Mouse (Mus musculus) telencephalon, adult 2 months (tissue): ENCODE data around the gene Tm4sf20.

ENCODE experiments used
- DNase-seq: peaks from one replicate; pipeline ENCODE4 v3.0.0-alpha.2; 2011; ENCODE audit warnings: low read depth, low spot score

Tm4sf20 gene

GRCm38 (mm10) chr1:82768269-82768668, at the start of gene Tm4sf20:
Tm4sf20 (minus strand) TSS chr1:82768461.
- no peak for DNase-seq

DNA sequence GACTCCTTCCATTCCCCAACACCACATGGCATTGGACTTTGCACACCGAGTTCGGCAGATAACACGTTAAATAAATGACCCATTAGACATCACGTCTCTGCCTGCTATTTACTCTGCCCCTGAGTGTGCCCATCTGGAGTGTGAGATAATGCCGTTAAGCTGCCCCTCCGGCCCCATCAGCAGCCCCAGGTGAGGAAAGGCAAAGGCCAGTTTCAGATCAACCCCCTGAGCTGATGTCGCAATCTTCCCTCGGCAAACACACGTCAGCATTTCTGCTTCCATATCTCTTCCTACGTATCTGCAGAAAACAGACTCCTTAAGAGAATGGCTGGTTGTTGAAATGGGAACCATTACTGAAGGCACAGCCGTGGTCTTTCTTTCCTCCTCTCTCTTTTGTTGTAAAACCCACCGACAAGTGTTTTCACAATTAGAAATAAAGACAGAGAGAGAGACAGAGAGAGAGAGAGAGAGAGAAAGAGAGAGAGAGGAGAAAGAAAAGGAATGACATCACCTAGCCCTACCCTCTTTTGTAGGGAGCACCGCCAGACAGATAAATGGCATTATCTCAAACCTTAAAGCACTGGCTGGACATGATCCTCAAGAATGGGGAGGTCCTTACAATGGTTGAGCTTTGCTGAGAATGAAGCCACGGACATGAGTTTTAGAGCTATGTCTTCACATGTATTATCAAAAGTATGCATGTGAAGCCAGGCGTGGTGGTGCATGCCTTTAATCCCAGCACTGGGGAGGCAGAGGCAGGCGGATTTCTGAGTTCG, 47.9 kb upstream of the Tm4sf20 start:
- no peak for DNase-seq

GRCm38 (mm10) chr1:82811766-82812165, 43.5 kb upstream of the Tm4sf20 start:
- no peak for DNase-seq

DNA sequence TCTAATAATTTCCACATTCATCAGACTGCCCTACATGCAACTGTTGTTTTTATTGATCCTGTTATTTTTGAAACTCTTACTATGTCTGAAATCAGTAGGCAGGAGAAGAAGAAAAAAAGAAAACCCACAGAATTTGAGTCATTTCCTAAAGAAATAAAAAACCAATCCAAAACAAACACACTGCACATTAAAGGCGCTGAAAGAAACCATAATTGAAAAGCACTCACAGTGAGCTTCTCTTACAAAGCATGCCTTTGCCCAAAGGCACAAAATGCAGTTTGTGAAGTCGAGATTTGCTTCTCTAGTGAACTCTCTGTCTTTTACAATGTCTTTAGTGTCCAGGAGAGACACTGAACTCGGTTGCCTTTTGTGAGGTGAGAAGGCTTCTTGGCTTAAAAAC, 40.3 kb upstream of the Tm4sf20 start:
- DNase-seq: no peak

DNA sequence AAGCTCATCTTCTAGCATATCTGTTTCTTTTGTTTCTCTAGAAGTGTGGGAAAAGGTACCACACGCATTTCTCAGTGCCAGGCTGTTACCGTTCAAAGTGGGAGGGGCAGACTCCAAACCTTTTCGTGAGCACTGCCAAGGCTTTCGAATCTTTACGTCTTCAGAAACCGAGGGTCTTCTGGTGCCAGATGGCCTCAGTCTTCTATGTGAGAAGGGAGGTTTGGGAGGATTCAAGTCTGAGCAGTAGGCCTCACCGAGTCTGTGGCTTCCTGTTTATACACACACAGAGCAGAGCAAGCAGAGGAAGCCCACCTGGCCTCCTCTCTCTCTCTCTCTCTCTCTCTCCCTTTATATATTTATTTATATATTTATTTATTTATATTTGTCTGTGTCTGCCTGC, 38.9 kb upstream of the Tm4sf20 start:
- no peak for DNase-seq

GRCm38 (mm10) chr1:82806391-82806790, 38.1 kb upstream of the Tm4sf20 start:
- DNase-seq: no peak

DNA sequence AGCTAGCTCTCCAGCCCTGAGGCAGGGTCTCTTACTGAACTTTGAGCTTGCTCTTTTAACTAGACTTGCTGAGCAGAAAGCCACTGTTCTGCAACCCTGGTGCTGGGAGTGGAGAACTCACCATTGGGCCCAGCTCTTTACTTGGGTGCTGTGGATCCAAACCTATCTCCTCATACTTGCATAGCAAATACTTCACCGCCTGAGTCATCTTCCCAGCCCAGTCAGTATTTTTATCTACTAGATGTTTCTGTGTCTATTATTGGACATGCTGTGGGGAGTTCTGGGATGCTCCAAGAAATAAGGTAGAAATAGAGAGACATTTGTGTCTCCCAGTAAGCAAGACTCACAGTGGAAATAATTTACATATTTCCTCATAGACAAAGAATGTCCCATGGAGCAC, 35.8 kb upstream of the Tm4sf20 start:
- DNase-seq: no peak

- no peak for DNase-seq
These were observed 35.3 kb upstream of the Tm4sf20 start for GRCm38 (mm10) chr1:82803608-82804007.

- DNase-seq: no peak
These were observed 33.0 kb upstream of the Tm4sf20 start for GRCm38 (mm10) chr1:82801105-82801783.

- DNase-seq: no peak
These were observed 30.7 kb upstream of the Tm4sf20 start for GRCm38 (mm10) chr1:82798922-82799321.

DNA sequence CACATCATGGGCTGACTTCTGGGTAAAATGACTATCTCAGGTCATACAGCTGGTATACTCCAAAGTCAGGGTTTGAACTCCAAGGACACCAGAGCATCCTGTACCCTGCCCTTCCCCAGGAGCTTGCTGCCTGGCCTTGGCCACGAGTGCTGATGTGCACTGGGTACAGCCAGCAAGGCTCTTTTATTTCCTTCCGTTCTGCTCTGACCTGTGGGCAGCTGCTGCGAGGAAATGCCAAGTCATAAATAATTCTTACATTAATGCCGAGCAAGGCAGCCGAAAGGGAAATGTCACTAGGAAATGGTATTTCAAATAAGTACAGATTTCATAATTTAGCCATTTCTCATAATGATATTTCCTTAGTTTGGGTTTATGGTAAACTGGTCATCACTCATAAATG, 30.0 kb upstream of the Tm4sf20 start:
- no peak for DNase-seq

- DNase-seq: no peak
These were observed 28.8 kb upstream of the Tm4sf20 start for GRCm38 (mm10) chr1:82797088-82797487.

GRCm38 (mm10) chr1:82795702-82796443, 27.6 kb upstream of the Tm4sf20 start:
- no peak for DNase-seq

GRCm38 (mm10) chr1:82795211-82795610, 26.9 kb upstream of the Tm4sf20 start:
- DNase-seq: no peak

GRCm38 (mm10) chr1:82793986-82794385, 25.7 kb upstream of the Tm4sf20 start:
- peak; percentile 79 for DNase-seq

DNA sequence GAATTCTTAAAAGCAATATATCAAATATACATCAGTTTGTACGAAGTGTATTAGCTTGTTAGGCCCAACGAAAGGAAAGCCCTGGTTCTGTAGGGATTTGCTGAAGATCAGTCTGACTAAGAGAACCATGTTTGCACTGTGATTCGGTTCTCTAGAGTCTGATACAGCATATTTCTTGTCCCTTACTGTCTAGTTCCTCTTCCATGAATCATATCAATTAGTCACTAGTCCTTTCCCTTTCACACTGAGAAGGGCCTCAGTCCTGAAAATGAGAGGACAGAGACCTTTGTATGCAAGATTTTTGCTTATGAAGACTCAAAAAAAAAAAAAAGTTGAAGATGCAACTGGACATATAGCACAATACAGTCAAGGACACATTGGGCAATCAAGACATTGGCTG, 24.8 kb upstream of the Tm4sf20 start:
- DNase-seq: no peak

DNA sequence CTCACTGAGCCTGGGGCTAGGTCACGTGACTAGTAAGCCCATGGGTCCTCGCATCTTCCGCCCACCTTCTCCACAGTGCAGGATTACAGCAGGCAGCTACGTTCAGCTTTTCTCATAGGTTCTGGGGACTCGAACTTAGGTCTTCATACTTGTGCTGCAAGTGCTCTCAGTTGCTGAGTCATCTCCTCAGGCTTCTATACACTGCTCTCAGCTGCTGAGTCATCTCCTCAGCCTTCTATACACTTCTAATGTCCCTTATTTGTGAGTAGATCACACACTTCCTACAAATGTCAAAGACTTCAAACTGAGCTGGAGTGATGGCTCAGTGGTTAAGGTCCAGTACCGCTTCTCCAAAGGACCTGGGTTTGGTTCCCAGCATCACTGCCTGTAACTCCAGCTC, 24.0 kb upstream of the Tm4sf20 start:
- no peak for DNase-seq

DNA sequence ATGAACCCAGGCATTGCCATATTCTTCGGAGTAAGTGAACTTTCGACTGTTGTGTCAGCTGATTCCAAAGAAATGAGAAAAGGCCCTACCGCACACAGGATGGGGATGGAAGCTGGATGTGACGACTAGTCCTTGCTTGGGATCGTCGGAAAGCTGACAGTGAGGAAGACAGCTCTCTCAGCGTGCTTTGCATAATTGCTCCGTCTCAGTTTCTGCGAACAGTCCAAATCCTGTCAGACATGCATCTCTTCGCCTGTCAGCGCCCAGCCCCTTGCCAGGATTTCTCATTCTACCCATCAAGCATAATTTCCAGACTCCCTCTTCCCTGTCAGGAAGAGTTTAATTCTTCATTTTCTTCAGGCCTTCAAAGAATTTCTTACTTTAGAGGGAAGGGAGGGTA, 22.8 kb upstream of the Tm4sf20 start:
- no peak for DNase-seq

- DNase-seq: peak; percentile 58
These were observed 19.8 kb upstream of the Tm4sf20 start for GRCm38 (mm10) chr1:82788070-82788469.

- peak; percentile 62 for DNase-seq
These were observed 19.2 kb upstream of the Tm4sf20 start for GRCm38 (mm10) chr1:82787414-82787813.

GRCm38 (mm10) chr1:82785546-82785945, 17.3 kb upstream of the Tm4sf20 start:
- no peak for DNase-seq

GRCm38 (mm10) chr1:82783559-82783958, 15.3 kb upstream of the Tm4sf20 start:
- no peak for DNase-seq
